Mouse (Mus musculus): Measurements from ENCODE around the gene 0610030E20Rik. TPM values are rescaled to one million over a fixed set of nuclear protein-coding genes. Genes with fewer than 3 reads are reported as not detected.

0610030E20Rik gene
- total and polyA plus RNA-seq, 2 experiments from 2014 or later, result 11.9 to 12.0 TPM

DNA sequence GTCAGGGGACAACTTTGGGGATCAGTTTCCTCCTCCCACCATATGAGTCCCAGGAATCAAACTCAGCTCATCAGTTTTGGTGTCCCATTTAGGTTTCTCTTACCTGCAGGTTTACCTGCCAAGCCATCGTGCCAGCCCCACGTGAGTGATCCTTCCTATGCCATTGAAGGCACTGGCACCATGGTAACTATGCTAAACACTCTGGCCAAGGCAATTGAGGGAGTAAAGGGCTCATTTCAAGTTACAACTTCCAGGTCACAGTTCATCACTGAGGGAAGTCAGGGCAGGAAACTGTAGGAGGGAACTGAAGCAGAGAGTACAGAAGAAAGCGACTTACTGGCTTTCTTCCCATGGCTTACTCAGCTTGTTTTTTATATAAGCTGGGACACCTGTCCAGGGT is 19.2 kb downstream of the 0610030E20Rik start:
- H3K4me3 ChIP-seq (ENCODE audit: low read depth, low read length), result no peak overlapping the region
- DNase-seq (ENCODE audit: low spot score) (no peak), ATAC-seq (ENCODE audit: insufficient read depth, low read depth) (no peak)
- no peaks in the 10 kb centered on the region for H3K27me3 ChIP-seq (ENCODE audit: control insufficient read depth, insufficient read depth, low read length)
- no peak overlapping the region for H3K9ac ChIP-seq (replicated peaks; ENCODE audit: low read depth, low read length)
- H3K27ac ChIP-seq (ENCODE audit: low read depth), result no peak overlapping the region
- 50% methylated on average over 3 of the region's 3 CpGs for WGBS
- TF ChIP-seq CTCF (IDR thresholded peaks at IDR 0.05; ENCODE audit: low read depth), result no peak
- no peak for TF ChIP-seq EP300 (IDR thresholded peaks at IDR 0.05; ENCODE audit: low read depth)
- peaks cover 14% of the 10 kb centered on the region for H3K4me1 ChIP-seq (ENCODE audit: control insufficient read depth, insufficient read depth)
- H3K4me2 ChIP-seq (ENCODE audit: low read depth, low read length), result no peak overlapping the region
- H3K36me3 ChIP-seq (replicated peaks; ENCODE audit: control insufficient read depth, insufficient read depth, low read length), result 0 out of 2 replicates have a peak, but pooled peaks cover 6% of the 10 kb centered on the region
- no peaks in the 10 kb centered on the region for H3K9me3 ChIP-seq (replicated peaks; ENCODE audit: control insufficient read depth, low read length)

GRCm38 (mm10) chr6:72366844-72367443 is 19.8 kb downstream of the 0610030E20Rik start, which contains the start of gene Rnf181:
Gene Rnf181 (minus strand): TSS chr6:72366956.
- Histone ChIP-seq H3K4me2 (ENCODE audit: low read depth, low read length) (no peak within 1 kb of the TSS), H3K27ac (ENCODE audit: low read depth) (no peak within 1 kb of the TSS), H3K27me3 (ENCODE audit: control insufficient read depth, insufficient read depth, low read length) (no peaks in the 10 kb centered on the region), H3K4me1 (ENCODE audit: control insufficient read depth, insufficient read depth) (peaks cover 13% of the 10 kb centered on the region), H3K36me3 (replicated peaks; ENCODE audit: control insufficient read depth, insufficient read depth, low read length) (0 out of 2 replicates have a peak, but pooled peaks cover 6% of the 10 kb centered on the region), H3K9ac (replicated peaks; ENCODE audit: low read depth, low read length) (no peak within 1 kb of the TSS), H3K4me3 (ENCODE audit: low read depth, low read length) (no peak within 1 kb of the TSS), H3K9me3 (replicated peaks; ENCODE audit: control insufficient read depth, low read length) (no peaks in the 10 kb centered on the region)
- TF ChIP-seq EP300 (IDR thresholded peaks at IDR 0.05; ENCODE audit: low read depth), result no peak
- TF ChIP-seq CTCF (IDR thresholded peaks at IDR 0.05; ENCODE audit: low read depth), result no peak
- DNase-seq (ENCODE audit: low spot score) (no peak), ATAC-seq (ENCODE audit: insufficient read depth, low read depth) (no peak)
- WGBS, result 68% methylated on average over 4 of the region's 4 CpGs

- H3K27ac ChIP-seq (ENCODE audit: low read depth), result no peak overlapping the region
- 0 out of 2 replicates have a peak, but pooled peaks cover 6% of the 10 kb centered on the region for H3K36me3 ChIP-seq (replicated peaks; ENCODE audit: control insufficient read depth, insufficient read depth, low read length)
- H3K4me2 ChIP-seq (ENCODE audit: low read depth, low read length), result no peak overlapping the region
- H3K9me3 ChIP-seq (replicated peaks; ENCODE audit: control insufficient read depth, low read length), result no peaks in the 10 kb centered on the region
- WGBS, result 79% methylated on average over 4 of the region's 4 CpGs
- H3K4me1 ChIP-seq (ENCODE audit: control insufficient read depth, insufficient read depth), result peaks cover 13% of the 10 kb centered on the region
- DNase-seq (ENCODE audit: low spot score), result no peak
- H3K4me3 ChIP-seq (ENCODE audit: low read depth, low read length), result no peak overlapping the region
- no peak for TF ChIP-seq CTCF (IDR thresholded peaks at IDR 0.05; ENCODE audit: low read depth)
- TF ChIP-seq EP300 (IDR thresholded peaks at IDR 0.05; ENCODE audit: low read depth), result no peak
- no peak for ATAC-seq (ENCODE audit: insufficient read depth, low read depth)
- H3K9ac ChIP-seq (replicated peaks; ENCODE audit: low read depth, low read length), result no peak overlapping the region
- H3K27me3 ChIP-seq (ENCODE audit: control insufficient read depth, insufficient read depth, low read length), result no peaks in the 10 kb centered on the region
Measured at GRCm38 (mm10) chr6:72367460-72367974, 20.4 kb downstream of the 0610030E20Rik start.

GRCm38 (mm10) chr6:72369557-72369956 is 22.4 kb downstream of the 0610030E20Rik start:
- ATAC-seq (ENCODE audit: insufficient read depth, low read depth), result no peak
- Histone ChIP-seq H3K27ac (ENCODE audit: low read depth) (no peak overlapping the region), H3K27me3 (ENCODE audit: control insufficient read depth, insufficient read depth, low read length) (no peaks in the 10 kb centered on the region), H3K4me1 (ENCODE audit: control insufficient read depth, insufficient read depth) (peaks cover 31% of the 10 kb centered on the region), H3K4me2 (ENCODE audit: low read depth, low read length) (no peak overlapping the region), H3K9ac (replicated peaks; ENCODE audit: low read depth, low read length) (no peak overlapping the region), H3K36me3 (replicated peaks; ENCODE audit: control insufficient read depth, insufficient read depth, low read length) (0 out of 2 replicates have a peak, but pooled peaks cover 6% of the 10 kb centered on the region), H3K4me3 (ENCODE audit: low read depth, low read length) (no peak overlapping the region), H3K9me3 (replicated peaks; ENCODE audit: control insufficient read depth, low read length) (no peaks in the 10 kb centered on the region)
- 71% methylated on average over 4 of the region's 4 CpGs for WGBS
- TF ChIP-seq CTCF (IDR thresholded peaks at IDR 0.05; ENCODE audit: low read depth) (no peak), EP300 (IDR thresholded peaks at IDR 0.05; ENCODE audit: low read depth) (no peak)
- DNase-seq (ENCODE audit: low spot score), result no peak

GRCm38 (mm10) chr6:72370091-72370490 is 23.0 kb downstream of the 0610030E20Rik start:
- 70% methylated on average over 12 of the region's 12 CpGs for WGBS
- Histone ChIP-seq H3K27ac (ENCODE audit: low read depth) (no peak overlapping the region; the same call in 1 of the 2 replicates), H3K27me3 (ENCODE audit: control insufficient read depth, insufficient read depth, low read length) (no peaks in the 10 kb centered on the region), H3K4me3 (ENCODE audit: low read depth, low read length) (no peak overlapping the region), H3K36me3 (replicated peaks; ENCODE audit: control insufficient read depth, insufficient read depth, low read length) (0 out of 2 replicates have a peak, but pooled peaks cover 6% of the 10 kb centered on the region), H3K9me3 (replicated peaks; ENCODE audit: control insufficient read depth, low read length) (no peaks in the 10 kb centered on the region), H3K4me2 (ENCODE audit: low read depth, low read length) (no peak overlapping the region), H3K4me1 (ENCODE audit: control insufficient read depth, insufficient read depth) (peaks cover 31% of the 10 kb centered on the region), H3K9ac (replicated peaks; ENCODE audit: low read depth, low read length) (no peak overlapping the region)
- TF ChIP-seq CTCF (IDR thresholded peaks at IDR 0.05; ENCODE audit: low read depth) (no peak), EP300 (IDR thresholded peaks at IDR 0.05; ENCODE audit: low read depth) (no peak)
- ATAC-seq (ENCODE audit: insufficient read depth, low read depth), result no peak
- no peak for DNase-seq (ENCODE audit: low spot score)

All from heart, postnatal 0 days (tissue).